Mouse (Mus musculus): Measurements from ENCODE around the gene Frzb.
"Not testable (repeated sequence)": the region's sequence is repeated elsewhere in the genome, so short reads cannot be mapped to it uniquely, and the experiment has no call there.

Frzb gene

GRCm38 (mm10) chr2:80447291-80447791 lies at the start of gene Frzb:
Gene Frzb, minus strand, starts transcription at chr2:80447625.
- DNase-seq (ENCODE audit: extremely low read depth, low read depth, low spot score), result no peak

- not testable (repeated sequence) for DNase-seq (ENCODE audit: extremely low read depth, low read depth, low spot score)
Measured at GRCm38 (mm10) chr2:80495304-80495703, 47.9 kb upstream of the Frzb start.

- no peak for DNase-seq (ENCODE audit: extremely low read depth, low read depth, low spot score)
Measured at GRCm38 (mm10) chr2:80486851-80487250, 39.4 kb upstream of the Frzb start.

- no peak for DNase-seq (ENCODE audit: extremely low read depth, low read depth, low spot score)
Measured at GRCm38 (mm10) chr2:80484951-80485350, 37.5 kb upstream of the Frzb start.

GRCm38 (mm10) chr2:80475831-80476230 lies 28.4 kb upstream of the Frzb start:
- no peak for DNase-seq (ENCODE audit: extremely low read depth, low read depth, low spot score)

GRCm38 (mm10) chr2:80474247-80474796 lies 26.9 kb upstream of the Frzb start:
- DNase-seq (ENCODE audit: extremely low read depth, low read depth, low spot score), result no peak

- no peak for DNase-seq (ENCODE audit: extremely low read depth, low read depth, low spot score)
Measured at GRCm38 (mm10) chr2:80465991-80466821, 18.8 kb upstream of the Frzb start.

- no peak for DNase-seq (ENCODE audit: extremely low read depth, low read depth, low spot score)
Measured at GRCm38 (mm10) chr2:80461827-80462226, 14.4 kb upstream of the Frzb start.

- DNase-seq (ENCODE audit: extremely low read depth, low read depth, low spot score), result no peak
Measured at GRCm38 (mm10) chr2:80448231-80448630, 806 bp upstream of the Frzb start.

GRCm38 (mm10) chr2:80446308-80447151 lies 895 bp downstream of the Frzb start:
- DNase-seq (ENCODE audit: extremely low read depth, low read depth, low spot score), result no peak

- no peak for DNase-seq (ENCODE audit: extremely low read depth, low read depth, low spot score)
Measured at GRCm38 (mm10) chr2:80445926-80446307, 1.5 kb downstream of the Frzb start.

- no peak for DNase-seq (ENCODE audit: extremely low read depth, low read depth, low spot score)
Measured at GRCm38 (mm10) chr2:80445491-80445890, 1.9 kb downstream of the Frzb start.

GRCm38 (mm10) chr2:80444418-80445365 lies 2.7 kb downstream of the Frzb start:
- DNase-seq (ENCODE audit: extremely low read depth, low read depth, low spot score), result no peak

GRCm38 (mm10) chr2:80443962-80444361 lies 3.5 kb downstream of the Frzb start:
- DNase-seq (ENCODE audit: extremely low read depth, low read depth, low spot score), result no peak

- no peak for DNase-seq (ENCODE audit: extremely low read depth, low read depth, low spot score)
Measured at GRCm38 (mm10) chr2:80441386-80441785, 6.0 kb downstream of the Frzb start.

- no peak for DNase-seq (ENCODE audit: extremely low read depth, low read depth, low spot score)
Measured at GRCm38 (mm10) chr2:80438854-80439253, 8.6 kb downstream of the Frzb start.

GRCm38 (mm10) chr2:80437401-80437800 lies 10.0 kb downstream of the Frzb start:
- DNase-seq (ENCODE audit: extremely low read depth, low read depth, low spot score), result no peak

GRCm38 (mm10) chr2:80434783-80435572 lies 12.4 kb downstream of the Frzb start:
- DNase-seq (ENCODE audit: extremely low read depth, low read depth, low spot score), result no peak

GRCm38 (mm10) chr2:80433254-80433876 lies 14.1 kb downstream of the Frzb start:
- DNase-seq (ENCODE audit: extremely low read depth, low read depth, low spot score), result no peak
